Mouse (Mus musculus) MEL (cell line): Measurements from ENCODE around the gene Atp13a3. TPM values are rescaled to one million over a fixed set of nuclear protein-coding genes. Genes with fewer than 3 reads are reported as not detected.

ENCODE experiments used
- DNase-seq: peaks from one replicate; pipeline ENCODE4 v3.0.0; 2011; ENCODE audit warnings: low read depth, low spot score
- H3K27ac ChIP-seq: 2 replicates; pipeline ENCODE4 v1.5.1; 2012; ENCODE audit warnings: low read depth, mild to moderate bottlenecking, control low read depth, low read length, moderate library complexity; ENCODE audit not compliant: control insufficient read depth
- H3K27me3 ChIP-seq, 2 experiments: fragments of 150-350 bp in 1 of 2; sonication (generic) in 1 of 2; 2 replicates each; pipeline ENCODE4 v1.6.1; 2012; ENCODE audit warnings: low read length in 2 of 2, mild to moderate bottlenecking in 2 of 2, improper control_type of control experiment in 1 of 2, moderate library complexity in 1 of 2; ENCODE audit not compliant: insufficient read depth in 2 of 2, control insufficient read depth in 1 of 2
- H3K36me3 ChIP-seq, 2 experiments: 2 replicates each; pipeline ENCODE4 v1.6.1; 2012 to 2014; ENCODE audit warnings: low read length in 2 of 2, improper control_type of control experiment in 1 of 2, inconsistent platforms in 1 of 2, mild to moderate bottlenecking in 1 of 2; ENCODE audit not compliant: insufficient read depth in 2 of 2, control insufficient read depth in 1 of 2
- H3K4me1 ChIP-seq, 2 experiments: fragments of 150-350 bp in 1 of 2; sonication (generic) in 1 of 2; 2 replicates each; pipeline ENCODE4 v1.6.1; 2012; ENCODE audit warnings: low read length in 2 of 2, improper control_type of control experiment in 1 of 2, mild to moderate bottlenecking in 1 of 2; ENCODE audit not compliant: insufficient read depth in 2 of 2, control insufficient read depth in 1 of 2
- H3K4me3 ChIP-seq, 2 experiments: fragments of 150-350 bp in 1 of 2; sonication (generic) in 1 of 2; 2 replicates each; pipeline ENCODE4 v1.5.1; 2012; ENCODE audit warnings: low read depth in 2 of 2, low read length in 2 of 2, mild to moderate bottlenecking in 2 of 2, moderate library complexity in 2 of 2, control low read depth in 1 of 2, improper control_type of control experiment in 1 of 2; ENCODE audit not compliant: control insufficient read depth in 1 of 2, insufficient read depth in 1 of 2
- H3K79me2 ChIP-seq: 2 replicates; pipeline ENCODE4 v1.6.1; 2012; ENCODE audit warnings: mild to moderate bottlenecking, low read length, moderate library complexity; ENCODE audit not compliant: control insufficient read depth, poor library complexity, insufficient read depth
- H3K9ac ChIP-seq: 2 replicates; pipeline ENCODE4 v1.6.1; 2012; ENCODE audit warnings: low read depth, mild to moderate bottlenecking, control low read depth, low read length, moderate library complexity; ENCODE audit not compliant: control insufficient read depth, poor library complexity, severe bottlenecking
- H3K9me3 ChIP-seq: fragments of 150-350 bp; sonication (generic); replicated peaks from 2 replicates; pipeline ENCODE4 v1.6.1; 2012; ENCODE audit warnings: mild to moderate bottlenecking, low read length, improper control_type of control experiment, moderate library complexity; ENCODE audit not compliant: insufficient read depth
- BHLHE40 ChIP-seq: IDR thresholded peaks from 2 replicates; pipeline ENCODE4 v1.6.1; 2012; ENCODE audit warnings: low read depth, mild to moderate bottlenecking, inconsistent platforms, low read length, improper control_type of control experiment, borderline replicate concordance
- CHD1 ChIP-seq: IDR thresholded peaks from 2 replicates; pipeline ENCODE4 v1.6.1; 2012; ENCODE audit warnings: low read depth, mild to moderate bottlenecking, inconsistent platforms, low read length, improper control_type of control experiment
- CHD2 ChIP-seq: IDR thresholded peaks from 2 replicates; pipeline ENCODE4 v1.6.1; 2011; ENCODE audit warnings: low read length, improper control_type of control experiment
- CTCF ChIP-seq, 3 experiments: IDR thresholded peaks in 2 of 3; conservative IDR thresholded peaks in 1 of 3; 2 replicates each; pipeline ENCODE4 v1.5.1; 2011 to 2012; ENCODE audit warnings: low read length in 3 of 3, low read depth in 2 of 3, mild to moderate bottlenecking in 2 of 3, improper control_type of control experiment in 1 of 3, inconsistent platforms in 1 of 3, mixed read lengths in 1 of 3, moderate library complexity in 1 of 3; ENCODE audit not compliant: control insufficient read depth in 1 of 3, insufficient read depth in 1 of 3, poor library complexity in 1 of 3, severe bottlenecking in 1 of 3
- E2F4 ChIP-seq: IDR thresholded peaks from 2 replicates; pipeline ENCODE4 v1.6.1; 2011; ENCODE audit warnings: low read depth, low read length, improper control_type of control experiment, borderline replicate concordance
- ELF1 ChIP-seq: IDR thresholded peaks from 2 replicates; pipeline ENCODE4 v1.6.1; 2014; ENCODE audit warnings: low read depth, mild to moderate bottlenecking, inconsistent platforms, low read length, improper control_type of control experiment, moderate library complexity
- EP300 ChIP-seq, 2 experiments: IDR thresholded peaks; 2 replicates each; pipeline ENCODE4 v1.6.1; 2011; ENCODE audit warnings: improper control_type of control experiment in 2 of 2, low read length in 2 of 2, low read depth in 1 of 2, mild to moderate bottlenecking in 1 of 2
- ETS1 ChIP-seq: IDR thresholded peaks from 2 replicates; pipeline ENCODE4 v1.6.1; 2012; ENCODE audit warnings: low read depth, mild to moderate bottlenecking, inconsistent platforms, low read length, improper control_type of control experiment, moderate library complexity
- GABPA ChIP-seq: IDR thresholded peaks from 2 replicates; pipeline ENCODE4 v1.6.1; 2012; ENCODE audit warnings: low read depth, mild to moderate bottlenecking, inconsistent platforms, low read length, improper control_type of control experiment, moderate library complexity
- GATA1 ChIP-seq: IDR thresholded peaks from 2 replicates; pipeline ENCODE4 v1.6.1; 2011; ENCODE audit warnings: low read depth, low read length, improper control_type of control experiment
- HCFC1 ChIP-seq: IDR thresholded peaks from 2 replicates; pipeline ENCODE4 v1.6.1; 2012; ENCODE audit warnings: low read depth, mild to moderate bottlenecking, inconsistent platforms, low read length, improper control_type of control experiment, moderate library complexity
- JUND ChIP-seq: IDR thresholded peaks from 2 replicates; pipeline ENCODE4 v1.6.1; 2011; ENCODE audit warnings: low read depth, mild to moderate bottlenecking, improper control_type of control experiment, low read length
- KAT2A ChIP-seq: conservative IDR thresholded peaks from 2 replicates; pipeline ENCODE4 v1.6.1; 2012; ENCODE audit warnings: low read depth, low read length, improper control_type of control experiment, inconsistent platforms
- MAFK ChIP-seq: IDR thresholded peaks from 2 replicates; pipeline ENCODE4 v1.6.1; 2011; ENCODE audit warnings: low read depth, mild to moderate bottlenecking, low read length, improper control_type of control experiment, borderline replicate concordance
- MAX ChIP-seq: IDR thresholded peaks from 2 replicates; pipeline ENCODE4 v1.6.1; 2011; ENCODE audit warnings: low read length, improper control_type of control experiment
- MAZ ChIP-seq: IDR thresholded peaks from 2 replicates; pipeline ENCODE4 v1.6.1; 2012; ENCODE audit warnings: low read depth, mild to moderate bottlenecking, inconsistent platforms, low read length, improper control_type of control experiment
- MEF2A ChIP-seq: IDR thresholded peaks from 2 replicates; pipeline ENCODE4 v1.6.1; 2014; ENCODE audit warnings: low read depth, mild to moderate bottlenecking, inconsistent platforms, low read length, improper control_type of control experiment; ENCODE audit not compliant: poor library complexity, insufficient replicate concordance, severe bottlenecking; ENCODE audit errors: extremely low read depth
- MXI1 ChIP-seq: IDR thresholded peaks from 2 replicates; pipeline ENCODE4 v1.6.1; 2011; ENCODE audit warnings: mild to moderate bottlenecking, low read depth, low read length, improper control_type of control experiment
- MYB ChIP-seq: IDR thresholded peaks from 2 replicates; pipeline ENCODE4 v1.6.1; 2011; ENCODE audit warnings: mild to moderate bottlenecking, low read depth, low read length, improper control_type of control experiment
- MYC ChIP-seq: IDR thresholded peaks from 2 replicates; pipeline ENCODE4 v1.6.1; 2011; ENCODE audit warnings: low read depth, mild to moderate bottlenecking, low read length, improper control_type of control experiment, moderate library complexity
- NELFE ChIP-seq: IDR thresholded peaks from 2 replicates; pipeline ENCODE4 v1.6.1; 2011; ENCODE audit warnings: low read depth, low read length, improper control_type of control experiment
- NRF1 ChIP-seq: IDR thresholded peaks from 2 replicates; pipeline ENCODE4 v1.6.1; 2014; ENCODE audit warnings: low read depth, mild to moderate bottlenecking, inconsistent platforms, low read length, improper control_type of control experiment, moderate library complexity; ENCODE audit not compliant: poor library complexity, insufficient read depth, severe bottlenecking
- POLR2A ChIP-seq, 2 experiments: IDR thresholded peaks; 2 replicates each; pipeline ENCODE4 v1.6.1; 2011 to 2012; ENCODE audit warnings: low read length in 2 of 2, mild to moderate bottlenecking in 2 of 2, control low read depth in 1 of 2, improper control_type of control experiment in 1 of 2, low read depth in 1 of 2, moderate library complexity in 1 of 2; ENCODE audit not compliant: control insufficient read depth in 1 of 2, insufficient read depth in 1 of 2, poor library complexity in 1 of 2
- POLR2AphosphoS2 ChIP-seq: IDR thresholded peaks from 2 replicates; pipeline ENCODE4 v1.6.1; 2011; ENCODE audit warnings: low read length, improper control_type of control experiment
- POLR2AphosphoS5 ChIP-seq: IDR thresholded peaks from 2 replicates; pipeline ENCODE4 v1.6.1; 2012; ENCODE audit warnings: low read depth, borderline replicate concordance, mild to moderate bottlenecking, inconsistent platforms, low read length, moderate library complexity, mixed read lengths
- RAD21 ChIP-seq: IDR thresholded peaks from 2 replicates; pipeline ENCODE4 v1.6.1; 2011; ENCODE audit warnings: mild to moderate bottlenecking, low read depth, low read length, improper control_type of control experiment
- RCOR1 ChIP-seq: IDR thresholded peaks from 2 replicates; pipeline ENCODE4 v1.6.1; 2012; ENCODE audit warnings: low read depth, mild to moderate bottlenecking, inconsistent platforms, low read length, improper control_type of control experiment
- SIN3A ChIP-seq: IDR thresholded peaks from 2 replicates; pipeline ENCODE4 v1.6.1; 2012; ENCODE audit warnings: low read length, improper control_type of control experiment, inconsistent platforms
- SMC3 ChIP-seq: IDR thresholded peaks from 2 replicates; pipeline ENCODE4 v1.6.1; 2011; ENCODE audit warnings: low read depth, low read length, improper control_type of control experiment
- TAL1 ChIP-seq: IDR thresholded peaks from 2 replicates; pipeline ENCODE4 v1.6.1; 2012; ENCODE audit warnings: mild to moderate bottlenecking, inconsistent platforms, low read length, moderate library complexity, mixed read lengths
- TBP ChIP-seq: IDR thresholded peaks from 2 replicates; pipeline ENCODE4 v1.8.0; 2011; ENCODE audit warnings: low read depth, low read length, improper control_type of control experiment
- TCF12 ChIP-seq: IDR thresholded peaks from 2 replicates; pipeline ENCODE4 v1.6.1; 2014; ENCODE audit warnings: low read depth, mild to moderate bottlenecking, inconsistent platforms, low read length, improper control_type of control experiment, moderate library complexity
- UBTF ChIP-seq: IDR thresholded peaks from 2 replicates; pipeline ENCODE4 v1.6.1; 2012; ENCODE audit warnings: low read depth, mild to moderate bottlenecking, inconsistent platforms, low read length, improper control_type of control experiment, moderate library complexity, borderline replicate concordance; ENCODE audit not compliant: insufficient read depth
- USF1 ChIP-seq: IDR thresholded peaks from 2 replicates; pipeline ENCODE4 v1.6.1; 2014; ENCODE audit warnings: low read depth, mild to moderate bottlenecking, inconsistent platforms, low read length, improper control_type of control experiment, moderate library complexity
- ZC3H11A ChIP-seq: IDR thresholded peaks from 2 replicates; pipeline ENCODE4 v1.6.1; 2012; ENCODE audit warnings: low read depth, mild to moderate bottlenecking, inconsistent platforms, low read length, improper control_type of control experiment
- ZKSCAN1 ChIP-seq: IDR thresholded peaks from 2 replicates; pipeline ENCODE4 v1.6.1; 2012; ENCODE audit warnings: low read depth, mild to moderate bottlenecking, inconsistent platforms, low read length, improper control_type of control experiment, moderate library complexity
- ZMIZ1 ChIP-seq: IDR thresholded peaks from 2 replicates; pipeline ENCODE4 v1.6.1; 2012; ENCODE audit warnings: low read depth, mild to moderate bottlenecking, inconsistent platforms, low read length, improper control_type of control experiment, moderate library complexity
- ZNF384 ChIP-seq: IDR thresholded peaks from 2 replicates; pipeline ENCODE4 v1.6.1; 2012; ENCODE audit warnings: low read depth, mild to moderate bottlenecking, inconsistent platforms, low read length, improper control_type of control experiment
- polyA plus RNA-seq, 2 experiments: library from polyadenylated mRNA; stranded (reverse) in 1 of 2; unstranded in 1 of 2; fragments of >175 nt in 1 of 2; fragments of >200 nt in 1 of 2; gene quantifications; 2 replicates each; pipeline versions ENCODE4 v1.2.1 to v1.2.4; 2012; ENCODE audit warnings: low replicate concordance in 2 of 2, low read depth in 1 of 2; ENCODE audit not compliant: insufficient read length in 2 of 2, insufficient read depth in 1 of 2, missing spikeins in 1 of 2
- total RNA-seq: library from RNA; depleted of rRNA; stranded (reverse); fragments of 300-350 nt; gene quantifications from 2 replicates; pipeline ENCODE4 v1.2.3, GENCODE M21; 2012

Gene Atp13a3
- total and polyA plus RNA-seq, 3 experiments: 93.3 to 120 (median 117) TPM

- Histone ChIP-seq H3K27ac (peak overlapping the region; percentile 71; the same call in 1 of the 2 replicates), H3K4me1 (peaks cover 30 to 31% of the 10 kb centered on the region in 2 experiments), H3K27me3 (no peaks in the 10 kb centered on the region), H3K9me3 (no peaks in the 10 kb centered on the region), H3K36me3 (peaks cover 0 to 31% of the 10 kb centered on the region in 2 experiments; a peak in 2 of 4 replicates), H3K4me3 (no peak overlapping the region), H3K9ac (no peak overlapping the region), H3K79me2 (no peaks in the 10 kb centered on the region)
- DNase-seq: peak; percentile 45
- TF ChIP-seq E2F4: no peak
- no peak for TF ChIP-seq SMC3
- TF ChIP-seq TBP: 0 out of 2 replicates have a peak, but pooled peaks have one; percentile 14
- TF ChIP-seq MYC: no peak
- peak; percentile 70; the same call in 1 of the 2 replicates for TF ChIP-seq TCF12
- no peak for TF ChIP-seq UBTF
- no peak for TF ChIP-seq ZC3H11A
- TF ChIP-seq POLR2AphosphoS5: no peak
- no peak for TF ChIP-seq MAX
- no peak for TF ChIP-seq MYB
- TF ChIP-seq KAT2A: no peak; the same call in 1 of the 2 replicates
- TF ChIP-seq ETS1: 0 out of 2 replicates have a peak, but pooled peaks have one; percentile 21
- TF ChIP-seq POLR2A (IDR thresholded peaks at IDR 0.05; ENCODE audit: control insufficient read depth in 1 of 2, insufficient read depth in 1 of 2, low read depth in 1 of 2, low read length in 2 of 2, poor library complexity in 1 of 2): no peak
- TF ChIP-seq EP300 (IDR thresholded peaks at IDR 0.05; ENCODE audit: low read depth in 1 of 2, low read length in 2 of 2): peak in 1 of 2 experiments; percentile 17; a peak in 1 of 4 replicates
- TF ChIP-seq MAFK: no peak
- TF ChIP-seq ZKSCAN1: no peak
- TF ChIP-seq GATA1: peak; percentile 59
- TF ChIP-seq ZNF384: no peak
- no peak for TF ChIP-seq NRF1
- no peak for TF ChIP-seq SIN3A
- TF ChIP-seq ELF1: no peak
- TF ChIP-seq HCFC1: no peak
- no peak for TF ChIP-seq USF1
- no peak for TF ChIP-seq CHD2
- no peak for TF ChIP-seq MEF2A
- TF ChIP-seq ZMIZ1: no peak
- no peak for TF ChIP-seq MXI1
- no peak for TF ChIP-seq GABPA
- TF ChIP-seq MAZ: no peak
- TF ChIP-seq TAL1: peak; percentile 69
- TF ChIP-seq JUND: no peak
- no peak for TF ChIP-seq RCOR1
- TF ChIP-seq CHD1: no peak
- no peak for TF ChIP-seq POLR2AphosphoS2
- TF ChIP-seq BHLHE40: no peak
- TF ChIP-seq RAD21: no peak
- TF ChIP-seq NELFE: no peak
- no peak for TF ChIP-seq CTCF (IDR thresholded peaks at IDR 0.05 in 2 of 3, conservative IDR thresholded peaks at IDR 0.05 in 1 of 3; ENCODE audit: control insufficient read depth in 1 of 3, insufficient read depth in 1 of 3, low read depth in 2 of 3, low read length in 3 of 3, poor library complexity in 1 of 3, severe bottlenecking in 1 of 3)
Observed at GRCm38 (mm10) chr16:30433148-30433547, 27.4 kb upstream of the Atp13a3 start.
